9 mouse cellular contexts compared by ENCODE assay signal in genomic region chr2:104444776-104445175, GRCm38 (mm10). TPM values are rescaled to one million over a fixed set of nuclear protein-coding genes. Genes with fewer than 3 reads are reported as not detected.
DNase-seq lines count a peak whose midpoint lies in the region; ATAC-seq and TF ChIP-seq lines count a peak whose summit lies in the region.
"Had no signal": no experiment of that assay in that cellular context is flagged by ENCODE, and none has a peak within 500 bp of the region (broad histone marks: within the 10 kb centered on the region; RNA-seq: fewer than 3 reads in every experiment).

No protein-coding gene starts in this region.

- peaks cover 19% of the 10 kb centered on the region for H3K79me3 ChIP-seq in C2C12 (ENCODE audit: low read depth)

- H3K79me2 ChIP-seq in C2C12 (ENCODE audit: control insufficient read depth, insufficient read depth): peaks cover 54% of the 10 kb centered on the region

- no peak overlapping the region for H3K4me3 ChIP-seq in C2C12 (ENCODE audit: insufficient read depth, poor library complexity, severe bottlenecking)
- H3K4me3 ChIP-seq in embryonic facial prominence, embryonic 11.5 days (ENCODE audit: low read depth, low read length): no peak overlapping the region
- no peak overlapping the region for H3K4me3 ChIP-seq in stomach, embryonic 15.5 days (replicated peaks)
- H3K4me3 ChIP-seq: embryonic facial prominence, embryonic 15.5 days had no signal

- 44% methylated on average over 2 of the region's 2 CpGs for WGBS in embryonic facial prominence, embryonic 11.5 days
- WGBS in stomach, embryonic 15.5 days: 36% methylated on average over 2 of the region's 2 CpGs

- peaks cover 24% of the 10 kb centered on the region for H3K36me3 ChIP-seq in C2C12 (ENCODE audit: control insufficient read depth, insufficient read depth)
- H3K36me3 ChIP-seq in embryonic facial prominence, embryonic 11.5 days (replicated peaks; ENCODE audit: control insufficient read depth, insufficient read depth, low read depth, low read length): no peaks in the 10 kb centered on the region
- H3K36me3 ChIP-seq in stomach, embryonic 15.5 days: no peaks in the 10 kb centered on the region; the same call in 1 of the 2 replicates

- H3K27me3 ChIP-seq in C2C12 (ENCODE audit: control insufficient read depth, insufficient read depth, insufficient read length): no peaks in the 10 kb centered on the region
- H3K27me3 ChIP-seq in embryonic facial prominence, embryonic 11.5 days (ENCODE audit: control insufficient read depth, insufficient read depth, low read length): no peaks in the 10 kb centered on the region
- no peaks in the 10 kb centered on the region for H3K27me3 ChIP-seq in stomach, embryonic 15.5 days (replicated peaks)
- H3K27me3 ChIP-seq: embryonic facial prominence, embryonic 15.5 days had no signal

- no peak overlapping the region for H3ac ChIP-seq in C2C12 (ENCODE audit: control insufficient read depth, insufficient read length, low read depth)

- no peaks in the 10 kb centered on the region for H3K9me3 ChIP-seq in embryonic facial prominence, embryonic 11.5 days (replicated peaks; ENCODE audit: control insufficient read depth, low read length)
- no peaks in the 10 kb centered on the region for H3K9me3 ChIP-seq in stomach, embryonic 15.5 days
- H3K9me3 ChIP-seq: embryonic facial prominence, embryonic 15.5 days had no signal

- H3K9ac ChIP-seq in embryonic facial prominence, embryonic 11.5 days (replicated peaks; ENCODE audit: low read length): no peak overlapping the region
- no peak overlapping the region for H3K9ac ChIP-seq in stomach, embryonic 15.5 days
- H3K9ac ChIP-seq: embryonic facial prominence, embryonic 15.5 days had no signal

- peak; percentile 66 for TF ChIP-seq CTCF in C2C12 (IDR thresholded peaks at IDR 0.05; ENCODE audit: control insufficient read depth, insufficient read depth, insufficient read length)

- H3K4me2 ChIP-seq in embryonic facial prominence, embryonic 11.5 days (ENCODE audit: low read depth, low read length): no peak overlapping the region
- H3K4me2 ChIP-seq in stomach, embryonic 15.5 days: no peak overlapping the region
- H3K4me2 ChIP-seq: embryonic facial prominence, embryonic 15.5 days had no signal

- DNase-seq in adrenal gland, postnatal 14 days: peak; percentile 74
- DNase-seq in embryonic facial prominence, embryonic 11.5 days (ENCODE audit: low spot score): peak; percentile 72
- DNase-seq in heart, adult 8-10 months (ENCODE audit: low spot score): peak; percentile 78
- DNase-seq in kidney, adult 9 months: peak; percentile 87
- peak; percentile 51 for DNase-seq in liver

- no peaks in the 10 kb centered on the region for H3K4me1 ChIP-seq in embryonic facial prominence, embryonic 11.5 days (ENCODE audit: control insufficient read depth, insufficient read depth, low read length)
- no peaks in the 10 kb centered on the region for H3K4me1 ChIP-seq in stomach, embryonic 15.5 days
- H3K4me1 ChIP-seq: embryonic facial prominence, embryonic 15.5 days had no signal

- ATAC-seq in embryonic facial prominence, embryonic 11.5 days (replicated peaks; ENCODE audit: insufficient number of reproducible peaks, low FRiP score, low TSS enrichment, low read depth): no peak
- peak; percentile 80 for ATAC-seq in monocyte, adult 5-6 weeks (replicated peaks; ENCODE audit: insufficient number of reproducible peaks, low FRiP score, low TSS enrichment, poor library complexity, severe bottlenecking)
- ATAC-seq in stomach, embryonic 15.5 days (ENCODE audit: insufficient read depth, low FRiP score, low read depth): peak; percentile 71; the same call in 1 of the 2 replicates

- H3K27ac ChIP-seq in embryonic facial prominence, embryonic 11.5 days (replicated peaks; ENCODE audit: low read depth, low read length): no peak overlapping the region
- H3K27ac ChIP-seq in stomach, embryonic 15.5 days: no peak overlapping the region
- H3K27ac ChIP-seq: embryonic facial prominence, embryonic 15.5 days had no signal

TF ChIP-seq in C2C12, 6 proteins besides CTCF, POLR2A, EP300 and RAD21:
- TF ChIP-seq MAX (IDR thresholded peaks at IDR 0.05): peak; percentile 21
- TF ChIP-seq USF1 (IDR thresholded peaks at IDR 0.05; ENCODE audit: low read depth): no peak
- TF ChIP-seq MYOG (IDR thresholded peaks at IDR 0.05; ENCODE audit: control insufficient read depth, extremely low read depth, insufficient read length): no peak
- no peak for TF ChIP-seq FOSL1 (IDR thresholded peaks at IDR 0.05; ENCODE audit: insufficient read depth, low read length, poor library complexity, severe bottlenecking)

RNA-seq across cellular contexts. Expression of gene D430041D05Rik, which starts 34.0 kb away (rescaled TPM):
- polyA plus RNA-seq in C2C12 (2012; fragmentation: generic; extraction: Trizol): 0.05 TPM
- total RNA-seq in adrenal gland, postnatal 14 days (2021): 7.7 and 8.2 TPM in 2 replicates
- 1.1 and 1.3 TPM in 2 replicates for polyA plus RNA-seq in embryonic facial prominence, embryonic 11.5 days (2014; fragmentation: Nextera tagmentation; extraction: Ambion mirVana)
- total RNA-seq in heart, adult 8-10 months (2022): under 1 TPM; 0.03 to 0.06 (median 0.06) TPM
- not detected in 3 replicates for total RNA-seq in monocyte, adult 5-6 weeks (2017)
- polyA plus RNA-seq in stomach, embryonic 15.5 days (2015; fragmentation: Nextera tagmentation; extraction: Ambion mirVana): 0.14 and 0.19 TPM in 2 replicates

RNA-seq across cellular contexts. Expression of gene Hipk3, which starts 49.5 kb away (rescaled TPM):
- 8.8 TPM for polyA plus RNA-seq in C2C12 (2012; fragmentation: generic; extraction: Trizol)
- total RNA-seq in adrenal gland, postnatal 14 days (2021): 176 and 225 TPM in 2 replicates
- 15.3 and 17.5 TPM in 2 replicates for polyA plus RNA-seq in embryonic facial prominence, embryonic 11.5 days (2014; fragmentation: Nextera tagmentation; extraction: Ambion mirVana)
- total RNA-seq in heart, adult 8-10 months (2022): 100 to 1,000 TPM; 217 to 250 (median 233) TPM
- total RNA-seq in monocyte, adult 5-6 weeks (2017): 48.7 to 59.8 TPM (median 57.8 TPM) in 3 replicates
- polyA plus RNA-seq in stomach, embryonic 15.5 days (2015; fragmentation: Nextera tagmentation; extraction: Ambion mirVana): 15.4 and 16.2 TPM in 2 replicates
